Mouse (Mus musculus) CH12.LX (cell line): Measurements from ENCODE around the gene Agxt2. TPM values are rescaled to one million over a fixed set of nuclear protein-coding genes. Genes with fewer than 3 reads are reported as not detected.
A peak's percentile ranks its signal among the peaks of the same experiment; 100 is the strongest.

Experiments
- DNase-seq: peaks from one replicate; pipeline ENCODE4 v3.0.0-alpha.2; 2013; ENCODE audit errors: extremely low read depth
- H3K27ac ChIP-seq: 2 replicates; pipeline ENCODE4 v1.5.1; 2012; ENCODE audit warnings: low read depth, mild to moderate bottlenecking, control low read depth, moderate library complexity; ENCODE audit not compliant: insufficient read depth
- H3K27me3 ChIP-seq: replicated peaks from 2 replicates; pipeline ENCODE3; 2012; ENCODE audit warnings: inconsistent platforms
- H3K36me3 ChIP-seq, 2 experiments: replicated peaks in 1 of 2; 2 replicates each; pipeline versions ENCODE3 to v1.6.1; 2012; ENCODE audit warnings: inconsistent platforms in 1 of 2, low read length in 1 of 2, mild to moderate bottlenecking in 1 of 2, mixed read lengths in 1 of 2, moderate library complexity in 1 of 2; ENCODE audit not compliant: control insufficient read depth in 1 of 2, insufficient read depth in 1 of 2
- H3K4me1 ChIP-seq, 2 experiments: 2 replicates each; pipeline ENCODE4 v1.6.1; 2012; ENCODE audit warnings: inconsistent platforms in 1 of 2, moderate library complexity in 1 of 2; ENCODE audit not compliant: insufficient read depth in 2 of 2, control insufficient read depth in 1 of 2
- H3K4me2 ChIP-seq: 2 replicates; pipeline ENCODE4 v1.6.1; 2012; ENCODE audit warnings: low read depth, mild to moderate bottlenecking, control low read depth; ENCODE audit not compliant: poor library complexity, insufficient read depth, severe bottlenecking
- H3K4me3 ChIP-seq, 3 experiments: fragments of 150-350 bp in 1 of 3; sonication (generic) in 1 of 3; replicated peaks in 1 of 3; 2 replicates each; pipeline versions ENCODE3 to v1.5.1; 2011 to 2012; ENCODE audit warnings: low read depth in 2 of 3, low read length in 2 of 3, mild to moderate bottlenecking in 2 of 3, moderate library complexity in 2 of 3, control low read depth in 1 of 3, improper control_type of control experiment in 1 of 3, inconsistent platforms in 1 of 3, mixed read lengths in 1 of 3; ENCODE audit not compliant: poor library complexity in 1 of 3
- H3K79me2 ChIP-seq: replicated peaks from 2 replicates; pipeline ENCODE4 v1.6.1; 2012; ENCODE audit warnings: mild to moderate bottlenecking, moderate library complexity; ENCODE audit not compliant: control insufficient read depth, poor library complexity, insufficient read depth, severe bottlenecking; ENCODE audit errors: extremely low read depth
- H3K9ac ChIP-seq: 2 replicates; pipeline ENCODE4 v1.6.1; 2012; ENCODE audit warnings: low read depth, mild to moderate bottlenecking, control low read depth, moderate library complexity; ENCODE audit not compliant: insufficient read depth
- H3K9me3 ChIP-seq: replicated peaks from 2 replicates; pipeline ENCODE3; 2012; ENCODE audit warnings: low read length, inconsistent platforms, mixed read lengths
- BHLHE40 ChIP-seq: IDR thresholded peaks from 2 replicates; pipeline ENCODE4 v1.6.1; 2011; ENCODE audit warnings: mild to moderate bottlenecking, low read depth, low read length, improper control_type of control experiment
- ELF1 ChIP-seq: IDR thresholded peaks from 2 replicates; pipeline ENCODE4 v1.6.1; 2014; ENCODE audit warnings: low read depth, mild to moderate bottlenecking, inconsistent platforms, low read length, improper control_type of control experiment
- HCFC1 ChIP-seq: IDR thresholded peaks from 2 replicates; pipeline ENCODE4 v1.6.1; 2012; ENCODE audit warnings: low read depth, mild to moderate bottlenecking, inconsistent platforms, low read length, improper control_type of control experiment
- JUND ChIP-seq: conservative IDR thresholded peaks from 2 replicates; pipeline ENCODE4 v1.6.1; 2011; ENCODE audit warnings: low read depth, low read length, improper control_type of control experiment
- KAT2A ChIP-seq: IDR thresholded peaks from 2 replicates; pipeline ENCODE4 v1.6.1; 2012; ENCODE audit warnings: low read length, improper control_type of control experiment, inconsistent platforms; ENCODE audit not compliant: insufficient replicate concordance
- MAX ChIP-seq: IDR thresholded peaks from 2 replicates; pipeline ENCODE4 v1.6.1; 2011; ENCODE audit warnings: low read length, improper control_type of control experiment
- MAZ ChIP-seq: IDR thresholded peaks from 2 replicates; pipeline ENCODE4 v1.6.1; 2012; ENCODE audit warnings: low read depth, mild to moderate bottlenecking, inconsistent platforms, low read length, improper control_type of control experiment, moderate library complexity
- MEF2A ChIP-seq: IDR thresholded peaks from 2 replicates; pipeline ENCODE4 v1.6.1; 2014; ENCODE audit warnings: low read depth, mild to moderate bottlenecking, inconsistent platforms, low read length, improper control_type of control experiment, borderline replicate concordance
- MYC ChIP-seq: IDR thresholded peaks from 2 replicates; pipeline ENCODE4 v1.6.1; 2011; ENCODE audit warnings: low read depth, mild to moderate bottlenecking, improper control_type of control experiment, low read length
- NRF1 ChIP-seq: IDR thresholded peaks from 2 replicates; pipeline ENCODE4 v1.6.1; 2014; ENCODE audit warnings: low read depth, mild to moderate bottlenecking, inconsistent platforms, low read length, improper control_type of control experiment, moderate library complexity
- PAX5 ChIP-seq: IDR thresholded peaks from 2 replicates; pipeline ENCODE4 v1.6.1; 2012; ENCODE audit warnings: low read length, inconsistent platforms, mixed read lengths
- RAD21 ChIP-seq: IDR thresholded peaks from 2 replicates; pipeline ENCODE4 v1.6.1; 2011; ENCODE audit warnings: low read depth, mild to moderate bottlenecking, low read length, improper control_type of control experiment, moderate library complexity
- SIN3A ChIP-seq: IDR thresholded peaks from 2 replicates; pipeline ENCODE4 v1.6.1; 2012; ENCODE audit warnings: low read length, improper control_type of control experiment, inconsistent platforms
- SMC3 ChIP-seq: IDR thresholded peaks from 2 replicates; pipeline ENCODE4 v1.6.1; 2011; ENCODE audit warnings: low read depth, low read length, improper control_type of control experiment
- TBP ChIP-seq: conservative IDR thresholded peaks from 2 replicates; pipeline ENCODE4 v1.6.1; 2011; ENCODE audit warnings: low read depth, low read length, improper control_type of control experiment
- USF1 ChIP-seq: IDR thresholded peaks from 2 replicates; pipeline ENCODE4 v1.6.1; 2014; ENCODE audit warnings: low read depth, mild to moderate bottlenecking, inconsistent platforms, low read length, improper control_type of control experiment
- ZC3H11A ChIP-seq: IDR thresholded peaks from 2 replicates; pipeline ENCODE4 v1.6.1; 2012; ENCODE audit warnings: low read depth, mild to moderate bottlenecking, inconsistent platforms, low read length, improper control_type of control experiment
- ZMIZ1 ChIP-seq: IDR thresholded peaks from 2 replicates; pipeline ENCODE4 v1.6.1; 2012; ENCODE audit warnings: low read depth, mild to moderate bottlenecking, inconsistent platforms, low read length, improper control_type of control experiment
- ZNF384 ChIP-seq: IDR thresholded peaks from 2 replicates; pipeline ENCODE4 v1.6.1; 2012; ENCODE audit warnings: low read depth, low read length, improper control_type of control experiment, inconsistent platforms
- dilution Hi-C: fragments of 300-500 bp; cut with MboI; formaldehyde crosslinking; loops from 2 replicates; pipeline ENCODE4 v1.14.3; 2020; ENCODE audit warnings: low sequenced_read_pairs; ENCODE audit not compliant: extremely low pct_unique_long_range_greater_than_20kb, extremely low pct_ligation_motif_present
- in situ Hi-C: fragments of 300-500 bp; cut with MboI; formaldehyde crosslinking; loops from 3 replicates; pipeline ENCODE4 v1.14.3; 2019; ENCODE audit warnings: low sequenced_read_pairs, low pct_ligation_motif_present, low pct_unique_long_range_greater_than_20kb, mixed read lengths
- polyA plus RNA-seq: library from polyadenylated mRNA; unstranded; fragments of >175 nt; gene quantifications from 2 replicates; pipeline ENCODE4 v1.2.1, GENCODE M21; 2012; ENCODE audit warnings: low read depth; ENCODE audit not compliant: insufficient read length
- total RNA-seq, 2 experiments: library from RNA; depleted of rRNA; stranded (reverse); fragments of 300-350 nt in 1 of 2; fragments of >200 nt in 1 of 2; gene quantifications; 2 replicates each; pipeline ENCODE4 v1.2.3; 2012 to 2014

Gene Agxt2
- total and polyA plus RNA-seq, 3 experiments, result 0.14 TPM; not detected in 2

DNA sequence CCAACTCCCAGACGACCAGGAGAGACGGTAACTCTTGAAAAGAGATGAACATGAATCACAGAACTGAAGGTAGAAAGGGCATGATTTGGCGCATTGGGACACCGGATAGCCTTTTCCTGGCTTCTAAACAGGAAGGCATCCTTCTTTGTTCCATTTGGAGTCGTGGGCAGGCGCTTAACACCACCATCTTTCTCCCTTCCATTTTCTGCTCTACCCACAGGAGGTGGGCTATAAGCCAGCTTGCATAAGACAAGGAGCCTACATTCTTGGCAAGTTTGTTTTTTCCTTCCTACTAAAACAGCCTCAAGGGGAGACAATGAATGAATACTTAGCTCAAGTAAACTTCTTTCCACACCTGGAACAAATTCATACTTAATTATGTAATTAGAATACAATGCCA is 55.3 kb downstream of the Agxt2 start:
- TF ChIP-seq SIN3A, result no peak
- no peak for TF ChIP-seq MEF2A
- no peak for TF ChIP-seq TBP
- no peak for TF ChIP-seq HCFC1
- no peak for TF ChIP-seq MYC
- TF ChIP-seq MAX, result no peak
- no peak for TF ChIP-seq BHLHE40
- TF ChIP-seq ZNF384, result no peak
- no peak for TF ChIP-seq JUND
- TF ChIP-seq NRF1, result no peak
- TF ChIP-seq KAT2A, result no peak
- TF ChIP-seq ZMIZ1, result no peak
- no peak for TF ChIP-seq RAD21
- TF ChIP-seq USF1, result no peak
- TF ChIP-seq ZC3H11A, result no peak
- no peak for TF ChIP-seq MAZ
- TF ChIP-seq PAX5, result no peak
- TF ChIP-seq SMC3, result no peak
- no peak for TF ChIP-seq ELF1
- TF ChIP-seq, all 38 proteins: peak for 0
- no peak overlapping the region for H3K4me2 ChIP-seq
- H3K27me3 ChIP-seq, result no peaks in the 10 kb centered on the region
- no peaks in the 10 kb centered on the region for H3K79me2 ChIP-seq
- no peak overlapping the region for H3K4me3 ChIP-seq
- 0 out of 4 replicates have a peak, but pooled peaks cover 0 to 3% of the 10 kb centered on the region in 2 experiments for H3K4me1 ChIP-seq
- no peak overlapping the region for H3K9ac ChIP-seq
- no peak overlapping the region for H3K27ac ChIP-seq
- no peaks in the 10 kb centered on the region for H3K36me3 ChIP-seq
- in situ Hi-C loops, result no loop called here
- no peaks in the 10 kb centered on the region for H3K9me3 ChIP-seq
- no peak for DNase-seq
- dilution Hi-C loops, result no loop called here

DNA sequence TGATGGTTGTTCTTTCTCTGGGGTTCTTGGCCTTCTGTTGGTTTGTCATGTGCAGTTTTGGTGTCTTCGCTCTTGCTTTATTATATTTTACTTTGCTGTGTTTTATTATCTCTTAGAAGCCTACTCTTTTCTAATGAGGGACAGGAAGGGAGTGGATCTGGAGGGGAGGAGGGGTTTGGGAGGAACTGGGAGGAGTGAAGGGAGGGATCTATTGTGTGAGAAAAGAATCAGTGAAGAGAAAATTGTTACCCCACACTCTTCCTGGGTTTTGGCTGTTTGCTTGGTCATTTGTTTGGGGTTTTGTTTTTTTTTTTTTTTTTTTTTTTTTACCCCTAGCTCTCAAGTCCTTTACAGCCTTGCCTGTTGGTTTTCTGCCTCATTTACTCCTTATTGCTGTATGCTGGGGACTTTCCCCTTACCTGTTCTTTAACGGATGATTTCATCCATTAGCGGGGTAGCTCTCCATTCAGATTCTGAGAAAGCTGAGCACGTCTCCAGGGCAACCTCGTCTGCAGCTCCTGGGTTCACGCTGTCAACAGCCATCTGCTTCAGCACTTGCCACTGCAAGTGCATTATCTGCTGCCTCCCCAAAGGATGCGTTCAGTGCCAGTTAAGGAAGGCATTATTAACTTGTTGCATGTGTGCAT is 62.9 kb downstream of the Agxt2 start:
- Histone ChIP-seq H3K9ac (no peak overlapping the region), H3K79me2 (no peaks in the 10 kb centered on the region), H3K27me3 (no peaks in the 10 kb centered on the region), H3K4me2 (no peak overlapping the region), H3K4me3 (no peak overlapping the region), H3K9me3 (no peaks in the 10 kb centered on the region), H3K4me1 (peaks cover 4 to 21% of the 10 kb centered on the region in 2 experiments; a peak in 3 of 4 replicates), H3K36me3 (no peaks in the 10 kb centered on the region), H3K27ac (no peak overlapping the region)
- peak; percentile 62 for DNase-seq
- TF ChIP-seq SIN3A, result no peak
- TF ChIP-seq ZNF384, result peak; percentile 87
- dilution Hi-C loops (no loop called here), in situ Hi-C loops (no loop called here)
